Mouse (Mus musculus) lung, embryonic 15.5 days (tissue): Measurements from ENCODE around the gene Mov10l1. TPM values are rescaled to one million over a fixed set of nuclear protein-coding genes. Genes with fewer than 3 reads are reported as not detected.

Source experiments
- ATAC-seq: fragments of 200-750 bp; cut with Nextera tagmentation; 2 replicates; pipeline ENCODE4 v1.8.0; 2017; ENCODE audit warnings: moderate number of reproducible peaks, borderline replicate concordance; ENCODE audit not compliant: low FRiP score, low TSS enrichment; ENCODE audit errors: extremely low read depth
- H3K27ac ChIP-seq: fragments of 300-500 bp; sonication (generic); 2 replicates; pipeline ENCODE4 v1.5.1; 2015; ENCODE audit warnings: moderate library complexity, mild to moderate bottlenecking, inconsistent platforms
- H3K27me3 ChIP-seq: fragments of 300-500 bp; sonication (generic); 2 replicates; pipeline ENCODE4 v1.6.1; 2015; ENCODE audit warnings: inconsistent platforms
- H3K36me3 ChIP-seq: fragments of 300-500 bp; sonication (generic); 2 replicates; pipeline ENCODE4 v1.6.1; 2015; ENCODE audit warnings: inconsistent platforms
- H3K4me1 ChIP-seq: fragments of 300-500 bp; sonication (generic); 2 replicates; pipeline ENCODE4 v1.6.1; 2015; ENCODE audit warnings: inconsistent platforms
- H3K4me2 ChIP-seq: fragments of 300-500 bp; sonication (generic); 2 replicates; pipeline ENCODE4 v1.6.1; 2015; ENCODE audit warnings: inconsistent platforms, mild to moderate bottlenecking, moderate library complexity
- H3K4me3 ChIP-seq: fragments of 300-500 bp; sonication (generic); 2 replicates; pipeline ENCODE4 v1.5.1; 2015; ENCODE audit warnings: mild to moderate bottlenecking, inconsistent platforms
- H3K9ac ChIP-seq: fragments of 300-500 bp; sonication (generic); 2 replicates; pipeline ENCODE4 v1.6.1; 2015; ENCODE audit warnings: inconsistent platforms
- H3K9me3 ChIP-seq: fragments of 300-500 bp; sonication (generic); 2 replicates; pipeline ENCODE4 v1.6.1; 2016; ENCODE audit warnings: inconsistent platforms
- WGBS: fragments of 180-500 bp; shearing (Covaris S2); methylation state at CpG from one replicate; pipeline ENCODE4 v1.1.7; 2015; 5-methylcytosine and 5-hydroxymethylcytosine counted together
- polyA plus RNA-seq: library from polyadenylated mRNA; unstranded; fragments of >200 nt; fragmentation: Nextera tagmentation; extraction: Ambion mirVana; gene quantifications from 2 replicates; pipeline ENCODE4 v1.2.1, GENCODE M21; 2015

Gene Mov10l1
- polyA plus RNA-seq, 1 experiment from 2014 or later, result 2.2 TPM

GRCm38 (mm10) chr15:89063001-89063400 is 80.3 kb downstream of the Mov10l1 start:
- H3K9ac ChIP-seq, result no peak overlapping the region
- no peak overlapping the region for H3K4me3 ChIP-seq
- no peaks in the 10 kb centered on the region for H3K36me3 ChIP-seq
- H3K4me2 ChIP-seq, result no peak overlapping the region
- H3K9me3 ChIP-seq, result no peaks in the 10 kb centered on the region
- no peak for ATAC-seq
- WGBS, result 64% methylated on average over 7 of the region's 7 CpGs
- H3K27ac ChIP-seq, result no peak overlapping the region
- peaks cover 82% of the 10 kb centered on the region for H3K27me3 ChIP-seq
- H3K4me1 ChIP-seq, result peaks cover 19% of the 10 kb centered on the region

GRCm38 (mm10) chr15:89063536-89063935 is 80.8 kb downstream of the Mov10l1 start:
- 71% methylated on average over 6 of the region's 6 CpGs for WGBS
- Histone ChIP-seq H3K27ac (no peak overlapping the region), H3K9ac (no peak overlapping the region), H3K27me3 (peaks cover 82% of the 10 kb centered on the region), H3K4me2 (no peak overlapping the region), H3K36me3 (no peaks in the 10 kb centered on the region), H3K4me3 (no peak overlapping the region), H3K9me3 (no peaks in the 10 kb centered on the region), H3K4me1 (peaks cover 24% of the 10 kb centered on the region)
- no peak for ATAC-seq

GRCm38 (mm10) chr15:89064891-89065290 is 82.2 kb downstream of the Mov10l1 start:
- no peaks in the 10 kb centered on the region for H3K36me3 ChIP-seq
- 86% methylated on average over 5 of the region's 5 CpGs for WGBS
- ATAC-seq, result no peak
- H3K4me1 ChIP-seq, result peaks cover 18% of the 10 kb centered on the region
- H3K9ac ChIP-seq, result no peak overlapping the region
- no peaks in the 10 kb centered on the region for H3K9me3 ChIP-seq
- no peak overlapping the region for H3K4me3 ChIP-seq
- H3K4me2 ChIP-seq, result no peak overlapping the region
- H3K27ac ChIP-seq, result no peak overlapping the region
- H3K27me3 ChIP-seq, result peaks cover 82% of the 10 kb centered on the region

GRCm38 (mm10) chr15:89067609-89068008 is 84.9 kb downstream of the Mov10l1 start:
- 17% methylated on average over 35 of the region's 35 CpGs for WGBS
- ATAC-seq, result no peak
- no peak overlapping the region for H3K27ac ChIP-seq
- peak overlapping the region; percentile 17; the same call in 1 of the 2 replicates for H3K4me3 ChIP-seq
- no peaks in the 10 kb centered on the region for H3K36me3 ChIP-seq
- peaks cover 12% of the 10 kb centered on the region; the same call in 1 of the 2 replicates for H3K4me1 ChIP-seq
- H3K9me3 ChIP-seq, result no peaks in the 10 kb centered on the region
- H3K9ac ChIP-seq, result no peak overlapping the region; the same call in 1 of the 2 replicates
- H3K4me2 ChIP-seq, result peak overlapping the region; percentile 44
- peaks cover 57% of the 10 kb centered on the region for H3K27me3 ChIP-seq

GRCm38 (mm10) chr15:89068226-89068625 is 85.5 kb downstream of the Mov10l1 start:
- Histone ChIP-seq H3K4me2 (peak overlapping the region; percentile 44), H3K36me3 (no peaks in the 10 kb centered on the region), H3K9me3 (no peaks in the 10 kb centered on the region), H3K9ac (no peak overlapping the region), H3K4me1 (peaks cover 12% of the 10 kb centered on the region; the same call in 1 of the 2 replicates), H3K27me3 (peaks cover 53% of the 10 kb centered on the region), H3K4me3 (peak overlapping the region; percentile 17; the same call in 1 of the 2 replicates), H3K27ac (no peak overlapping the region)
- ATAC-seq, result no peak
- 27% methylated on average over 26 of the region's 26 CpGs for WGBS

GRCm38 (mm10) chr15:89069336-89069840 is 86.7 kb downstream of the Mov10l1 start:
- Histone ChIP-seq H3K9me3 (no peaks in the 10 kb centered on the region), H3K4me2 (no peak overlapping the region), H3K27ac (no peak overlapping the region), H3K9ac (no peak overlapping the region), H3K27me3 (peaks cover 46% of the 10 kb centered on the region), H3K4me1 (peaks cover 16% of the 10 kb centered on the region), H3K36me3 (no peaks in the 10 kb centered on the region), H3K4me3 (no peak overlapping the region)
- WGBS, result 76% methylated on average over 18 of the region's 19 CpGs
- no peak for ATAC-seq

GRCm38 (mm10) chr15:89070606-89071005 is 87.9 kb downstream of the Mov10l1 start:
- H3K9ac ChIP-seq, result no peak overlapping the region
- ATAC-seq, result no peak
- peaks cover 26% of the 10 kb centered on the region for H3K4me1 ChIP-seq
- no peak overlapping the region for H3K27ac ChIP-seq
- H3K4me2 ChIP-seq, result no peak overlapping the region
- no peaks in the 10 kb centered on the region for H3K36me3 ChIP-seq
- no peak overlapping the region for H3K4me3 ChIP-seq
- H3K9me3 ChIP-seq, result no peaks in the 10 kb centered on the region
- WGBS, result 60% methylated on average over 24 of the region's 24 CpGs
- peaks cover 43% of the 10 kb centered on the region for H3K27me3 ChIP-seq

GRCm38 (mm10) chr15:89073993-89074603 is 91.4 kb downstream of the Mov10l1 start:
- WGBS, result 65% methylated on average over 10 of the region's 10 CpGs
- ATAC-seq, result no peak
- no peaks in the 10 kb centered on the region for H3K9me3 ChIP-seq
- no peak overlapping the region for H3K27ac ChIP-seq
- peaks cover 8% of the 10 kb centered on the region for H3K27me3 ChIP-seq
- peaks cover 39% of the 10 kb centered on the region for H3K4me1 ChIP-seq
- no peak overlapping the region for H3K4me3 ChIP-seq
- H3K9ac ChIP-seq, result no peak overlapping the region
- peak overlapping the region; percentile 77; the same call in 1 of the 2 replicates for H3K4me2 ChIP-seq
- no peaks in the 10 kb centered on the region for H3K36me3 ChIP-seq

GRCm38 (mm10) chr15:89074613-89075477 is 92.1 kb downstream of the Mov10l1 start, which contains the start of gene Trabd:
Trabd (plus strand) TSS chr15:89075124.
- H3K4me2 ChIP-seq, result peak within 1 kb of the TSS; percentile 77
- peaks cover under 1% of the 10 kb centered on the region; the same call in 1 of the 2 replicates for H3K27me3 ChIP-seq
- 16% methylated on average over 11 of the region's 11 CpGs for WGBS
- H3K9me3 ChIP-seq, result no peaks in the 10 kb centered on the region
- H3K9ac ChIP-seq, result peak within 1 kb of the TSS; percentile 89
- H3K4me1 ChIP-seq, result peaks cover 39% of the 10 kb centered on the region
- H3K27ac ChIP-seq, result peak within 1 kb of the TSS; percentile 82
- ATAC-seq, result no peak
- 0 out of 2 replicates have a peak, but pooled peaks cover 2% of the 10 kb centered on the region for H3K36me3 ChIP-seq
- H3K4me3 ChIP-seq, result peak within 1 kb of the TSS; percentile 86

GRCm38 (mm10) chr15:89075478-89076147 is 92.9 kb downstream of the Mov10l1 start:
- H3K4me1 ChIP-seq, result peaks cover 39% of the 10 kb centered on the region
- peak; percentile 93 for ATAC-seq

GRCm38 (mm10) chr15:89076156-89076731 is 93.5 kb downstream of the Mov10l1 start:
- WGBS, result under 1% methylated on average over 33 of the region's 39 CpGs
- Histone ChIP-seq H3K4me1 (peaks cover 39% of the 10 kb centered on the region), H3K4me2 (peak overlapping the region; percentile 77), H3K36me3 (0 out of 2 replicates have a peak, but pooled peaks cover 2% of the 10 kb centered on the region), H3K9ac (peak overlapping the region; percentile 89), H3K27ac (peak overlapping the region; percentile 82), H3K27me3 (no peaks in the 10 kb centered on the region), H3K9me3 (no peaks in the 10 kb centered on the region), H3K4me3 (peak overlapping the region; percentile 86)
- ATAC-seq, result peak; percentile 56

More at GRCm38 (mm10) chr15:89075478-89076147, 92.9 kb downstream of the Mov10l1 start:
- no peaks in the 10 kb centered on the region for H3K27me3 ChIP-seq
- under 1% methylated on average over 48 of the region's 59 CpGs for whole genome bisulfite sequencing
- 0 out of 2 replicates have a peak, but pooled peaks cover 2% of the 10 kb centered on the region for H3K36me3 ChIP-seq
- H3K4me2 ChIP-seq, result peak overlapping the region; percentile 77
- H3K9me3 ChIP-seq, result no peaks in the 10 kb centered on the region
- peak overlapping the region; percentile 86 for H3K4me3 ChIP-seq
- H3K27ac ChIP-seq, result peak overlapping the region; percentile 82
- peak overlapping the region; percentile 89 for H3K9ac ChIP-seq
